Mouse (Mus musculus): Measurements from ENCODE around the gene Erich6b. TPM values are rescaled to one million over a fixed set of nuclear protein-coding genes. Genes with fewer than 3 reads are reported as not detected.

Gene Erich6b
- total RNA-seq, 2 experiments from 2014 or later, result not detected

DNA sequence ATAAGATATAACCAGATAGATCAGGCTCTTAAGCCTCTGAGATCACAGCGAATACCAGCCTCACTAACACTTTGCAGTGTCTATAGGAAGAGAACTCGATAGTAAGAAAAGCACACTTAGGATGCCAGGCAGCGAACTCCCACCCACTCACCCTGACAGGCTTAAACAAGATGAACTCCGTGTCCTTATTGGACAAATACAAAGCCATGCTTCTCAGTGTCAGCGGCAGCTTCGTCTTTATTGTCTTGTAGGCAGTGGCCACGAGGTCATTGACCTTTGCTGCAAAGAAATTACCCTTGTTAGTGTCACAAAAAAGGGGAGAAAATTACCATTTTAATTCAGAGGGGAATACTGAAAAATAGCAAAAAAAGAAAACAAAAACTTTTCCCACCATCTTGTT lies 65.7 kb downstream of the Erich6b start:
- no peak for DNase-seq

DNA sequence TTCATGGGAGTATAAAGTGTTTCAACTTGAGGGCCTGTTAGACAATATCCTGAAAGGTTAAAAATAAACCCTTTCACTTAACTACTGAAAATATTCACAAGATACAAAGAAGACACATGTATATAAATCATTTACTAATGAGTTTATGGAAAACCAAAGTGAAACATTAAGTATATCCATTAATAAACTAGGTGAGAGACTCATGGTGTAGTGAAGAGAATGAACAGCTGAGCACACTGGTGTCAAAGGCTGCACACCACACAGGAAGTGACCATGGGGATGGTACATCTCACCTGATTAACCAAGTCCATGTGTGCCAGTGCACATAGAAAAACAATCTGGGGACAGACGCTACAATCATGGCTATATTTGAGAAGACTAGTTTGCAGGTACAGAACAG lies 66.9 kb downstream of the Erich6b start:
- DNase-seq, result no peak

DNA sequence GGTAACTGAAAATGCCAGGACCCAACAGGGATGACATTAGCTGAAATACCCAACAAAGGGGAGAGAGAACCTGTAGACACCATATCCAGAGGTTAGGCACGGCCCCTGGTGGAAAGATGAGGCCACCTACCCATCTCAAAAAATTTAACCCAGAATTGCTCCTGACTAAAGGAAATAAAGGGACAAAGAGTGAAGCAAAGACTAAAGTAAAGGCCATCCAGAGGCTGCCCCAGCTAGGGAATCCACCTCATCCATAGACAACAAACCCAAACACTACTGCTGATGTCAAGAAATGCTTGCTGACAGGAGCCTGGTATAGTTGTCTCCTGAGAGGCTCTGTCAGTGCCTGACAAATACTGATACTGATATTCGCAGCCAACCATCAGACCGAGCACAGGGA lies 69.7 kb downstream of the Erich6b start:
- no peak for DNase-seq

DNA sequence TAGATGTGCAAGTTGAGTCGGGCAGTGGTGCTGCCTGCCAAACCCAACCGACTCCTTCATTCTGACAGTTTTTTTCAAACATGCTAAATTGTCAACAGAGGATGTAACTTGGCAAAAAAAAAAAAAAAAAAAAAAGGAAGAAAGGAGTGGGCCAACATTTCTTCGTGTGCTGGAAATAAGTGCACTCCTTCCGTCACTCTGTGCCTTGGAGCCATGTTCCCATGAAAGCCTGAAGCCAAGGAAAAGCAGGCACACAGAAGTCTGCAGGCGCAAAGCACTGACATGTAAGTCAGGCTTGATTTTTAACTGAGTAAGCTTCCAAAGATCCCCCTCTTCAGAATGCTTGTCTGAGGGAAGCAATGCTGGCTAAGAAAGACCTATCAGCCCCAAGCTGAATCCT lies 70.6 kb downstream of the Erich6b start:
- no peak for DNase-seq

DNA sequence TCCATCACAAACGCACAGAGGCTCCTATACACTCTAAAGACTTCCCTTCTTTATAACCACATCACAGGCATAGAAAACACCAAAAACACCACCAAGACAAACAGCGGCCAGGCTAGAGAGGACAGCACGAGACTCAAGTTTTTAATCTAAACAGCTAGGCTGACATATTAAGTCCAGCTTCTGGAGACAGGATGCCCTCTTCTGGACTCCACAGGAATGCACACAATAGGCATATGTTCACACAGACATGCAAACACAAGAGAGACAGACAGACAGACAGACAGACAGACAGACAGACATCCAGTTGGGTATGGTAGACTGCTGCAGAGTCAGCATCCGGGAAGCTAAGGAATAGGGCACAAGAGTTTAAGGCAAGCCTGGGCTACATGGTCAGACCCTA lies 71.6 kb downstream of the Erich6b start:
- DNase-seq, result no peak

DNA sequence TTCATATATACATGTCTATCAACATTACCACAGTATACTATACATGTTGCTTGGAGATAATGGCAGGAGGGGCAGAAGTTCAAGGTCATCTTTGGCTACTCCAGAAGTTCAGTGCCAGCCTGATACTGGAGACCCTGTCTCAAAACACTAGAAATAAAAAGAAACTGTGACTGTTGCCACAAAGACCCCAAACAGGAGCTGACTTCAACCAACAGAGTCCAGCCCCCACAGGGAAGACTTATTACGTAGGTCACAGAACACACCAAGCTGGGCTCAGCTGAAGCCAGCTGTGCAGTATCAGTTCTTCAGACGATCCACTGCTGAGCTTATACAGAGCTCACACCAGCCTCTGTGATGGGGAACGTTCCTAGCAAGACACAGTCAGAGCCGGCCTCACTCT lies 74.4 kb downstream of the Erich6b start:
- DNase-seq, result no peak

Other genes with a start within 250 kb of the Erich6b start
- gene Siah3, start 186.3 kb upstream of the Erich6b start, total RNA-seq (2021), result under 1 TPM; 0.63 to 0.81 TPM
- not detected for gene Spert, start 49.1 kb upstream of the Erich6b start, total RNA-seq (2021)
- 10 to 100 TPM; 10.6 to 12.6 TPM for gene Cog3, start 112.3 kb downstream of the Erich6b start, total RNA-seq (2021)
- gene Slc25a30, start 144.8 kb downstream of the Erich6b start, total RNA-seq (2021), result 1 to 10 TPM; 6.3 to 9.8 TPM
- 1,000 to 10,000 TPM; 3,326 to 3,432 TPM for gene Tpt1, start 202.8 kb downstream of the Erich6b start, total RNA-seq (2021)